Mouse (Mus musculus) neural tube, embryonic 12.5 days (tissue): ENCODE measurements around the gene Galp. TPM values are rescaled to one million over a fixed set of nuclear protein-coding genes. Genes with fewer than 3 reads are reported as not detected.

Experiments used
- ATAC-seq: fragments of 200-750 bp; cut with Nextera tagmentation; 2 replicates; pipeline ENCODE4 v1.8.0; 2017; ENCODE audit warnings: low read depth, mild to moderate bottlenecking, moderate TSS enrichment, moderate library complexity; ENCODE audit not compliant: low FRiP score
- H3K27ac ChIP-seq: fragments of 300-500 bp; sonication (generic); 2 replicates; pipeline ENCODE4 v1.5.1; 2016
- H3K27me3 ChIP-seq: fragments of 300-500 bp; sonication (generic); replicated peaks from 2 replicates; pipeline ENCODE4 v1.6.1; 2016; ENCODE audit warnings: mild to moderate bottlenecking
- H3K36me3 ChIP-seq: fragments of 300-500 bp; sonication (generic); 2 replicates; pipeline ENCODE4 v1.6.1; 2016; ENCODE audit warnings: mild to moderate bottlenecking
- H3K4me1 ChIP-seq: fragments of 300-500 bp; sonication (generic); 2 replicates; pipeline ENCODE4 v1.6.1; 2016
- H3K4me2 ChIP-seq: fragments of 300-500 bp; sonication (generic); replicated peaks from 2 replicates; pipeline ENCODE4 v1.6.1; 2016; ENCODE audit warnings: mild to moderate bottlenecking
- H3K4me3 ChIP-seq: fragments of 300-500 bp; sonication (generic); 2 replicates; pipeline ENCODE4 v1.5.1; 2016
- H3K9ac ChIP-seq: fragments of 300-500 bp; sonication (generic); 2 replicates; pipeline ENCODE4 v1.6.1; 2016; ENCODE audit warnings: mild to moderate bottlenecking
- H3K9me3 ChIP-seq: fragments of 300-500 bp; sonication (generic); 2 replicates; pipeline ENCODE4 v1.6.1; 2016; ENCODE audit warnings: mild to moderate bottlenecking
- WGBS: fragments of 180-500 bp; shearing (Covaris S2); methylation state at CpG from one replicate; pipeline ENCODE4 v1.1.7; 2016; 5-methylcytosine and 5-hydroxymethylcytosine counted together
- polyA plus RNA-seq: library from polyadenylated mRNA; unstranded; fragments of >200 nt; fragmentation: Nextera tagmentation; extraction: Ambion mirVana; gene quantifications from 2 replicates; pipeline ENCODE4 v1.2.1, GENCODE M21; 2016

Galp gene
- polyA plus RNA-seq: not detected in 2 replicates

GRCm38 (mm10) chr7:6196790-6197189, at the start of gene Galp:
Gene Galp, plus strand, starts transcription at chr7:6197090.
- Histone ChIP-seq H3K36me3 (no peaks in the 10 kb centered on the region), H3K9me3 (0 out of 2 replicates have a peak, but pooled peaks cover 9% of the 10 kb centered on the region), H3K27ac (no peak within 1 kb of the TSS), H3K4me1 (no peaks in the 10 kb centered on the region), H3K4me3 (no peak within 1 kb of the TSS), H3K27me3 (no peaks in the 10 kb centered on the region), H3K4me2 (no peak within 1 kb of the TSS), H3K9ac (no peak within 1 kb of the TSS)
- ATAC-seq: no peak
- WGBS: 56% methylated on average over 3 of the region's 3 CpGs

DNA sequence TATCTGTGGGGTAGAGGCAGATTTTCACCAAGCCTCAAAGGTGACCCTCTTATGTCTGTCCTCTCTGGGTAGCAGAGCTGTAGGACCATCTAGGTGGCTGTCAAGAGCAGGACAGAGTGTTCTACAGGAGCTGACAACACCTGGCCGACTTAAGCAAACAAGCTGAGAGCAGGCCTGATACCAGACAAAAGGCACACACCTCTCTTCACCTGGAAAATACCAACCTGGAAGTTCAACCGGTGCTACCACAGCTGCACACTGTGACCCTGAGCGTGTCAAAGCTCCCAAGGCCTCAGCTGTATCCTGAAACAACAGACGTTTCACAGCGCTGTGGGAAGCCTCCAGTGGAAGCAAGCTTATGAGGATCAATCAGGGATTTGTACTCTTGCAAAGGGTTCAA, 49.2 kb upstream of the Galp start:
- no peak overlapping the region for H3K4me3 ChIP-seq
- H3K4me2 ChIP-seq: no peak overlapping the region
- no peak for ATAC-seq
- H3K27me3 ChIP-seq: no peaks in the 10 kb centered on the region
- no peak overlapping the region for H3K27ac ChIP-seq
- H3K36me3 ChIP-seq: no peaks in the 10 kb centered on the region
- 0 out of 2 replicates have a peak, but pooled peaks cover 6% of the 10 kb centered on the region for H3K4me1 ChIP-seq
- 89% methylated on average over 5 of the region's 5 CpGs for WGBS
- no peak overlapping the region for H3K9ac ChIP-seq
- no peaks in the 10 kb centered on the region for H3K9me3 ChIP-seq

- Histone ChIP-seq H3K36me3 (no peaks in the 10 kb centered on the region), H3K4me3 (no peak overlapping the region), H3K4me2 (no peak overlapping the region), H3K27ac (no peak overlapping the region), H3K9ac (no peak overlapping the region), H3K4me1 (peaks cover 23% of the 10 kb centered on the region), H3K9me3 (no peaks in the 10 kb centered on the region), H3K27me3 (no peaks in the 10 kb centered on the region)
- no peak for ATAC-seq
- 91% methylated on average over 1 of the region's 1 CpGs for WGBS
Observed at GRCm38 (mm10) chr7:6151266-6151665, 45.6 kb upstream of the Galp start.

DNA sequence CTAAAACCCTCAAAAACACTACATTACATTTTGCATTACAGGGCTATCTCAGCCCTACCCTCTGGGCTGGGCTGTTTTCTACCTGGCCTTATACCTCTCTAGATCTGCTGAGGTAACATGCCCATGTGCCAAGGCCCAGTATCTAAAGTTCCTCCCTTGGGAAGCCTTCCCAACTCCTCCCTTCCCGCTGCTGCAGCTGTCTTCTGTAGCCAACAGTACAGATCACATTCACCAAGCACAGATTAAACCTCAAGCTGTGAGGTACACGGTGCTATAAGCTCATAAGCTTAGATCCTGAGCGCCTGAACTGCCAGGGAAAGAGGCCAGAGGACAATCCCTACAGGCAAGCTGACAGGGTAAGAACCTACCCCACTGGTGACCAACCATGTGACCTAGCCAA, 44.9 kb upstream of the Galp start:
- Histone ChIP-seq H3K27ac (no peak overlapping the region), H3K9me3 (no peaks in the 10 kb centered on the region), H3K27me3 (no peaks in the 10 kb centered on the region), H3K4me2 (no peak overlapping the region), H3K4me3 (no peak overlapping the region), H3K4me1 (peaks cover 30% of the 10 kb centered on the region), H3K36me3 (no peaks in the 10 kb centered on the region), H3K9ac (no peak overlapping the region)
- 88% methylated on average over 3 of the region's 3 CpGs for WGBS
- no peak for ATAC-seq

DNA sequence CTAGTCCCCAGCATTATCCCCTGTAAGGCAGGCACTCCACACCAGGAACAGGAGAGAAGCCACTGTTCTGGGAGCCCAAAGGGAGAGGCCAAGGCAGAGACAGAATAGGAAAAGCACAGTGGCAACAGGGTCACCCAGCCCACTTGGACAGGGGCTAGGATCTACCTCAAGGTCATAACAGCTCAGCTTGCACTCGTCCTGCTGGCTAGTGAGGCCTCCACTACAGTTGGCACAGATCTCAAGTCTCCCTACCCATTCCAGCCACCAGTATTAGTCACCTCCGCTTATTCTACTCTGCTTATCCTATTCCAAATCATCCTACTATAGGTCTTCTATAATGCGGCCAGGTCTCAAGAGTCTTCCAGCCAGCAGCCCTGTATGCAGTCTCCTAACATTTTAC, 43.8 kb upstream of the Galp start:
- Histone ChIP-seq H3K9me3 (no peaks in the 10 kb centered on the region), H3K4me3 (no peak overlapping the region), H3K4me2 (no peak overlapping the region), H3K27me3 (no peaks in the 10 kb centered on the region), H3K4me1 (peaks cover 30% of the 10 kb centered on the region), H3K9ac (no peak overlapping the region), H3K36me3 (no peaks in the 10 kb centered on the region), H3K27ac (no peak overlapping the region)
- WGBS: 96% methylated on average over 3 of the region's 3 CpGs
- ATAC-seq: no peak

- Histone ChIP-seq H3K4me3 (peak overlapping the region; percentile 78; the same call in 1 of the 2 replicates), H3K4me1 (peaks cover 26% of the 10 kb centered on the region), H3K9ac (no peak overlapping the region), H3K27ac (no peak overlapping the region), H3K9me3 (no peaks in the 10 kb centered on the region), H3K36me3 (no peaks in the 10 kb centered on the region), H3K27me3 (no peaks in the 10 kb centered on the region), H3K4me2 (peak overlapping the region; percentile 96)
- WGBS: 88% methylated on average over 5 of the region's 5 CpGs
- no peak for ATAC-seq
Observed at GRCm38 (mm10) chr7:6154164-6154563, 42.7 kb upstream of the Galp start.

DNA sequence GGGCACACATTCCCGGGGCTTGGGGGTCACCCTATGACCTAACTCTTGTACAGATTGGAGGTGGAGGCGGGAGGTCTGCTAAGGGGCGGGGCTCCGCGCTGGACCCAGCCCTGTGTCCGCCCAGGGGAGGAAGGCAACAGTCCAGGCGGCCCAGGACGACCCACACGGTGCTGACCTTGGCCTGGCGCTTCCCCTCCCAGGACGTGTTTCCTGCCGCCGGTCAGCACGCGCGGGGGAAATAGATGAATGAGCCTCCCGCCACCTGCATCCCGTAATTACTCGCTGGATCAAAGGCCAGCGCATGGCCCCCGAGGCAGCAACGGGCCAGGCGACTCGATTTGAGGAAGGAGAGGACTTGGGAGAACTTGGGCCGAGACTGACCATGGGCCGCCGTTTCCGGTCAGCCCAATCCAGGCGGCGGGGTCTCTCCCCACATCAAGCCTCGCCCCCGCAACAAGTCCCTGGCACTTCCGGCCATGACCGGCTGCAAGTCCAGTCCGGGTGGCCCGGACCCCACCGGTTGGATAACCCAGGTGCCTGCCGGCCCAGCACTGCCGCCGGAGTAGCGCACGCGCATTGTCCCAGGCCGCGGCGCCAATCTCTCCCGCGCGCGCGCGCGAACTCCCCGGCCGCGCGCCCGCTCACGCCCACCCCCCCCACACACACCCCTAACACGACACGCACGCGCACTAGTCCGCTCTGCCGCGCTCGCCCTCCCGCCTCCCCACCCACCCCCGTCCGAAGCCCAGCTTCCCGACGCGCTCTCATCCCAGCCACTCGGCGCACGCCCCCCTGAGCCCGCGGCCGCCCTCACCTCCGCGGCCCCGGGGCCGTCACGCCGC, 41.6 kb upstream of the Galp start:
- no peaks in the 10 kb centered on the region for H3K9me3 ChIP-seq
- WGBS: under 1% methylated on average over 84 of the region's 85 CpGs
- peak overlapping the region; percentile 96 for H3K4me2 ChIP-seq
- H3K4me1 ChIP-seq: peaks cover 26% of the 10 kb centered on the region
- peak; percentile 80 for ATAC-seq
- peak overlapping the region; percentile 66; the same call in 1 of the 2 replicates for H3K27ac ChIP-seq
- H3K4me3 ChIP-seq: peak overlapping the region; percentile 78
- no peaks in the 10 kb centered on the region for H3K27me3 ChIP-seq
- peak overlapping the region; percentile 84 for H3K9ac ChIP-seq
- no peaks in the 10 kb centered on the region for H3K36me3 ChIP-seq

DNA sequence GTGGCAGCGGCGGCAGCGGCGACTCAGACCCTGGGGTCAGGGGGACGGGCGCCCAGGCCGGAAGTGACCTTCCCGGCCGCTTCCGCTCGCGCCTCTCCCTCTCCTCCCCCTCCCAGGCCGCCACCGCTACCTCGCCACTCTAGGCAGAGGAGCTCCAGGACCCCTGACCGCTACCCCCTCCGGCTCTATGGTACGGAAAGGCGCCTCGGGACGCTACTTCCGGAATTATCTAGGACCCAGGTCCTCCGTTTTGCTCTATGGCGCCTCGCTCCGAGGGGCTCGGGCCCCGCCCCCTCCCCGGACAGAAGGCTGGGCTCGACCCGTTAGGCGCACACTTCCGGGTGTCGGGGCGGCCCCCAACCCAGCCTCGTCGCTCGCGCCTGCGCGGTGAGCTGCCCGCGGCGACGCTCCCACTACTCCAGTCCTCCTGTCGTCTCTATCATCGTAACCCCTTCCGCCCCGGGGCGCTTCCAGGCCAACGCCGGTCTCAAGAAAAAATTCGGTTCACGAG, 40.9 kb upstream of the Galp start, which contains the start of gene Zfp787:
Gene Zfp787 (minus strand): TSS at position 97 of the 511 bp plus-strand sequence.
- Histone ChIP-seq H3K9me3 (no peaks in the 10 kb centered on the region), H3K4me3 (peak within 1 kb of the TSS; percentile 78), H3K4me1 (peaks cover 26% of the 10 kb centered on the region), H3K4me2 (peak within 1 kb of the TSS; percentile 96), H3K27me3 (no peaks in the 10 kb centered on the region), H3K36me3 (no peaks in the 10 kb centered on the region), H3K9ac (peak within 1 kb of the TSS; percentile 84), H3K27ac (peak within 1 kb of the TSS; percentile 66; the same call in 1 of the 2 replicates)
- peak; percentile 97 for ATAC-seq
- WGBS: under 1% methylated on average over 54 of the region's 54 CpGs

GRCm38 (mm10) chr7:6156901-6157472, 39.9 kb upstream of the Galp start:
- Histone ChIP-seq H3K4me2 (peak overlapping the region; percentile 96), H3K27ac (no peak overlapping the region), H3K36me3 (no peaks in the 10 kb centered on the region), H3K4me3 (0 out of 2 replicates have a peak overlapping the region, but pooled peaks have one; percentile 78), H3K27me3 (no peaks in the 10 kb centered on the region), H3K9me3 (no peaks in the 10 kb centered on the region), H3K9ac (0 out of 2 replicates have a peak overlapping the region, but pooled peaks have one; percentile 10), H3K4me1 (peaks cover 26% of the 10 kb centered on the region)
- no peak for ATAC-seq
- 66% methylated on average over 9 of the region's 9 CpGs for WGBS

- no peaks in the 10 kb centered on the region for H3K9me3 ChIP-seq
- no peak overlapping the region for H3K9ac ChIP-seq
- H3K27me3 ChIP-seq: no peaks in the 10 kb centered on the region
- H3K4me3 ChIP-seq: no peak overlapping the region
- no peak overlapping the region for H3K27ac ChIP-seq
- ATAC-seq: no peak
- H3K36me3 ChIP-seq: no peaks in the 10 kb centered on the region
- no peak overlapping the region for H3K4me2 ChIP-seq
- 89% methylated on average over 1 of the region's 1 CpGs for WGBS
- peaks cover 26% of the 10 kb centered on the region for H3K4me1 ChIP-seq
Observed at GRCm38 (mm10) chr7:6157479-6157878, 39.4 kb upstream of the Galp start.

DNA sequence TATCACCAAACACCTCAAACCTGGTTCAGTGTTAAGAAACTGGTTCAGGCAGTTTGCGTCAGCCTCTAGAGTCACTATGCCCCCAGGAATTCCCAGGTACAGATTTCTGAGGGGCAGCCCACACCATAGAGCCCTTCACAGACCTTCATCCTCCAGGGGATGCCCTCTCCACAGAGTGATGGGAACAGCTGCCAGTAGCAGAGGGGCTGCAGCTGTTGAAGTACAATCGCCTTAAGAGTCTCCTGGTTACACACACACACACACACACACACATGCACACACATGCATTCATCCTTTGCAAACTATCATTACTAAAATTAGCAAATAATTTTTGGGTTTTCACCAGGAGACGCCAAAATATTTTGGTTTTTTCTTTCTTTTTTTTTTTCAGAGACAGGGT, 37.3 kb upstream of the Galp start:
- Histone ChIP-seq H3K27me3 (no peaks in the 10 kb centered on the region), H3K9me3 (no peaks in the 10 kb centered on the region), H3K4me3 (no peak overlapping the region), H3K27ac (no peak overlapping the region), H3K4me2 (no peak overlapping the region), H3K9ac (no peak overlapping the region), H3K4me1 (peaks cover 12% of the 10 kb centered on the region), H3K36me3 (no peaks in the 10 kb centered on the region)
- 90% methylated on average over 3 of the region's 3 CpGs for WGBS
- ATAC-seq: no peak

GRCm38 (mm10) chr7:6161541-6161940, 35.3 kb upstream of the Galp start:
- Histone ChIP-seq H3K36me3 (no peaks in the 10 kb centered on the region), H3K9me3 (no peaks in the 10 kb centered on the region), H3K4me1 (peaks cover 5% of the 10 kb centered on the region; the same call in 1 of the 2 replicates), H3K4me3 (no peak overlapping the region), H3K4me2 (no peak overlapping the region), H3K9ac (no peak overlapping the region), H3K27me3 (no peaks in the 10 kb centered on the region), H3K27ac (no peak overlapping the region)
- ATAC-seq: no peak
- 54% methylated on average over 3 of the region's 3 CpGs for WGBS
